Mouse (Mus musculus) heart, embryonic 11.5 days (tissue): ENCODE data around the gene Pip5k1c. TPM values are rescaled to one million over a fixed set of nuclear protein-coding genes. Genes with fewer than 3 reads are reported as not detected.

ENCODE experiments used
- ATAC-seq: fragments of 200-750 bp; cut with Nextera tagmentation; replicated peaks from 2 replicates; pipeline ENCODE4 v1.8.0; 2017; ENCODE audit warnings: moderate library complexity; ENCODE audit not compliant: insufficient number of reproducible peaks, low FRiP score, low TSS enrichment
- H3K27ac ChIP-seq: fragments of 300-500 bp; sonication (generic); 2 replicates; pipeline ENCODE4 v1.5.1; 2014; ENCODE audit warnings: mild to moderate bottlenecking, low read depth, low read length
- H3K27me3 ChIP-seq: fragments of 300-500 bp; sonication (generic); 2 replicates; pipeline ENCODE4 v1.6.1; 2014; ENCODE audit warnings: mild to moderate bottlenecking, low read length, mixed read lengths; ENCODE audit not compliant: control insufficient read depth, insufficient read depth
- H3K36me3 ChIP-seq: fragments of 300-500 bp; sonication (generic); 2 replicates; pipeline ENCODE4 v1.6.1; 2014; ENCODE audit warnings: mild to moderate bottlenecking, low read length, moderate library complexity, mixed read lengths; ENCODE audit not compliant: control insufficient read depth, insufficient read depth
- H3K4me1 ChIP-seq: fragments of 300-500 bp; sonication (generic); 2 replicates; pipeline ENCODE4 v1.6.1; 2014; ENCODE audit warnings: low read length; ENCODE audit not compliant: control insufficient read depth, insufficient read depth
- H3K4me2 ChIP-seq: fragments of 300-500 bp; sonication (generic); 2 replicates; pipeline ENCODE4 v1.6.1; 2014; ENCODE audit warnings: mild to moderate bottlenecking, moderate library complexity
- H3K4me3 ChIP-seq: fragments of 300-500 bp; sonication (generic); 2 replicates; pipeline ENCODE4 v1.5.1; 2014; ENCODE audit warnings: low read depth, low read length
- H3K9ac ChIP-seq: fragments of 300-500 bp; sonication (generic); 2 replicates; pipeline ENCODE4 v1.6.1; 2014; ENCODE audit warnings: mild to moderate bottlenecking, low read depth, low read length, moderate library complexity
- H3K9me3 ChIP-seq: fragments of 300-500 bp; sonication (generic); replicated peaks from 2 replicates; pipeline ENCODE4 v1.6.1; 2016; ENCODE audit warnings: low read length; ENCODE audit not compliant: control insufficient read depth
- WGBS: fragments of 180-500 bp; shearing (Covaris S2); extraction: QIAGEN DNeasy Blood & Tissue Kit; methylation state at CpG from one replicate; pipeline ENCODE4 v1.1.7; 2014; ENCODE audit not compliant: insufficient replicate concordance; 5-methylcytosine and 5-hydroxymethylcytosine counted together
- polyA plus RNA-seq: library from polyadenylated mRNA; unstranded; fragments of >200 nt; fragmentation: Nextera tagmentation; extraction: Ambion mirVana; gene quantifications from 2 replicates; pipeline ENCODE4 v1.2.1, GENCODE M21; 2014

The Pip5k1c gene
- polyA plus RNA-seq, 1 experiment from 2014 or later: 30.2 TPM

GRCm38 (mm10) chr10:81295185-81295584 is 2.4 kb downstream of the Pip5k1c start:
- 83% methylated on average over 6 of the region's 6 CpGs for WGBS
- peaks cover 55% of the 10 kb centered on the region for H3K4me1 ChIP-seq
- H3K4me3 ChIP-seq: no peak overlapping the region
- no peaks in the 10 kb centered on the region for H3K36me3 ChIP-seq
- H3K27me3 ChIP-seq: peaks cover 16% of the 10 kb centered on the region
- H3K27ac ChIP-seq: no peak overlapping the region
- H3K9me3 ChIP-seq: no peaks in the 10 kb centered on the region
- no peak for ATAC-seq
- H3K9ac ChIP-seq: no peak overlapping the region
- no peak overlapping the region; the same call in 1 of the 2 replicates for H3K4me2 ChIP-seq

GRCm38 (mm10) chr10:81297246-81297645 is 4.5 kb downstream of the Pip5k1c start:
- WGBS: 83% methylated on average over 6 of the region's 6 CpGs

GRCm38 (mm10) chr10:81297845-81298244 is 5.1 kb downstream of the Pip5k1c start:
- Histone ChIP-seq H3K4me3 (no peak overlapping the region), H3K9me3 (no peaks in the 10 kb centered on the region), H3K4me1 (peaks cover 73% of the 10 kb centered on the region), H3K9ac (no peak overlapping the region), H3K27me3 (no peaks in the 10 kb centered on the region), H3K27ac (peak overlapping the region; percentile 59; the same call in 1 of the 2 replicates), H3K36me3 (no peaks in the 10 kb centered on the region), H3K4me2 (peak overlapping the region; percentile 0; the same call in 1 of the 2 replicates)
- 33% methylated on average over 10 of the region's 10 CpGs for WGBS
- ATAC-seq: 0 out of 2 replicates have a peak, but pooled peaks have one; percentile 8

More at GRCm38 (mm10) chr10:81297246-81297645, 4.5 kb downstream of the Pip5k1c start:
- peaks cover 67% of the 10 kb centered on the region for H3K4me1 ChIP-seq
- ATAC-seq: no peak
- peak overlapping the region; percentile 59; the same call in 1 of the 2 replicates for H3K27ac ChIP-seq
- no peak overlapping the region for H3K4me2 ChIP-seq
- H3K36me3 ChIP-seq: no peaks in the 10 kb centered on the region
- no peak overlapping the region for H3K4me3 ChIP-seq
- H3K27me3 ChIP-seq: no peaks in the 10 kb centered on the region
- no peak overlapping the region for H3K9ac ChIP-seq
- no peaks in the 10 kb centered on the region for H3K9me3 ChIP-seq

- Histone ChIP-seq H3K27ac (peak overlapping the region; percentile 59; the same call in 1 of the 2 replicates), H3K9me3 (no peaks in the 10 kb centered on the region), H3K4me3 (no peak overlapping the region), H3K9ac (no peak overlapping the region), H3K4me2 (no peak overlapping the region), H3K4me1 (peaks cover 78% of the 10 kb centered on the region), H3K36me3 (no peaks in the 10 kb centered on the region), H3K27me3 (no peaks in the 10 kb centered on the region)
- WGBS: 91% methylated on average over 17 of the region's 17 CpGs
- no peak for ATAC-seq
These were observed 5.8 kb downstream of the Pip5k1c start for GRCm38 (mm10) chr10:81298369-81299100.

GRCm38 (mm10) chr10:81299585-81300351 is 7.0 kb downstream of the Pip5k1c start:
- no peaks in the 10 kb centered on the region for H3K36me3 ChIP-seq
- no peaks in the 10 kb centered on the region for H3K27me3 ChIP-seq
- H3K4me2 ChIP-seq: 0 out of 2 replicates have a peak overlapping the region, but pooled peaks have one; percentile 4
- peaks cover 77% of the 10 kb centered on the region for H3K4me1 ChIP-seq
- no peak overlapping the region for H3K4me3 ChIP-seq
- no peaks in the 10 kb centered on the region for H3K9me3 ChIP-seq
- peak overlapping the region; percentile 29; the same call in 1 of the 2 replicates for H3K9ac ChIP-seq
- ATAC-seq: no peak
- 84% methylated on average over 14 of the region's 14 CpGs for WGBS
- H3K27ac ChIP-seq: 0 out of 2 replicates have a peak overlapping the region, but pooled peaks have one; percentile 11

GRCm38 (mm10) chr10:81300352-81300907 is 7.7 kb downstream of the Pip5k1c start:
- Histone ChIP-seq H3K4me1 (peaks cover 72% of the 10 kb centered on the region), H3K4me2 (no peak overlapping the region), H3K9me3 (no peaks in the 10 kb centered on the region), H3K4me3 (no peak overlapping the region), H3K9ac (no peak overlapping the region), H3K27ac (no peak overlapping the region), H3K36me3 (no peaks in the 10 kb centered on the region), H3K27me3 (no peaks in the 10 kb centered on the region)
- WGBS: 76% methylated on average over 9 of the region's 9 CpGs
- no peak for ATAC-seq

GRCm38 (mm10) chr10:81301321-81301720 is 8.6 kb downstream of the Pip5k1c start:
- Histone ChIP-seq H3K4me3 (no peak overlapping the region), H3K36me3 (peaks cover 2% of the 10 kb centered on the region; the same call in 1 of the 2 replicates), H3K27me3 (no peaks in the 10 kb centered on the region), H3K4me1 (peaks cover 66% of the 10 kb centered on the region), H3K4me2 (no peak overlapping the region), H3K9me3 (no peaks in the 10 kb centered on the region), H3K9ac (no peak overlapping the region), H3K27ac (no peak overlapping the region)
- no peak for ATAC-seq
- WGBS: 81% methylated on average over 9 of the region's 9 CpGs

GRCm38 (mm10) chr10:81302288-81302687 is 9.5 kb downstream of the Pip5k1c start:
- H3K4me3 ChIP-seq: peak overlapping the region; percentile 17; the same call in 1 of the 2 replicates
- H3K27ac ChIP-seq: peak overlapping the region; percentile 70
- WGBS: 54% methylated on average over 4 of the region's 4 CpGs
- peaks cover 65% of the 10 kb centered on the region for H3K4me1 ChIP-seq
- H3K9ac ChIP-seq: peak overlapping the region; percentile 52; the same call in 1 of the 2 replicates
- ATAC-seq: no peak; the same call in 1 of the 2 replicates
- no peaks in the 10 kb centered on the region for H3K9me3 ChIP-seq
- peak overlapping the region; percentile 50 for H3K4me2 ChIP-seq
- peaks cover 10% of the 10 kb centered on the region for H3K36me3 ChIP-seq
- no peaks in the 10 kb centered on the region for H3K27me3 ChIP-seq
